Mouse (Mus musculus) mouse embryonic stem cell (cell line): ENCODE measurements at regions not wholly inside any gene's neighbourhood (a gene's known extent, or its start where the extent isn't known, plus 50 kb on each side); places are given as distances from the start of the nearest gene placed in this dataset.
"Not testable (repeated sequence)": the region's sequence is repeated elsewhere in the genome, so short reads cannot be mapped to it uniquely, and the experiment has no call there.

Experiments
- in situ Hi-C, 2 experiments: fragments of 300-500 bp; cut with MboI; formaldehyde crosslinking; loops; 1 replicate in 1 of 2; 3 replicates in 1 of 2; pipeline ENCODE4 v1.14.3; 2019 to 2020; ENCODE audit warnings: low sequenced_read_pairs in 2 of 2, low pct_unique_long_range_greater_than_20kb in 1 of 2, mixed read lengths in 1 of 2; ENCODE audit not compliant: unreplicated experiment in 1 of 2

GRCm38 (mm10) chr8:34305542-34306485, 194.3 kb upstream of the Gm10131 start:
- in situ Hi-C loops, result no loop called here

GRCm38 (mm10) chr8:34303815-34304214, 192.3 kb upstream of the Gm10131 start:
- in situ Hi-C loops, result no loop called here

- in situ Hi-C loops, result no loop called here
Measured at GRCm38 (mm10) chr8:34300331-34300903, 188.9 kb upstream of the Gm10131 start.

- in situ Hi-C loops, result no loop called here
Measured at GRCm38 (mm10) chr8:34294721-34295120, 183.2 kb upstream of the Gm10131 start.

- in situ Hi-C loops, result no loop called here
Measured at GRCm38 (mm10) chr8:34290670-34291069, 179.1 kb upstream of the Gm10131 start.

GRCm38 (mm10) chr8:34287801-34288200, 176.3 kb upstream of the Gm10131 start:
- in situ Hi-C loops, result no loop called here

- in situ Hi-C loops, result no loop called here
Measured at GRCm38 (mm10) chr8:34284576-34284975, 173.0 kb upstream of the Gm10131 start.

GRCm38 (mm10) chr8:34280433-34280832, 168.9 kb upstream of the Gm10131 start:
- in situ Hi-C loops, result no loop called here

- in situ Hi-C loops, result no loop called here
Measured at GRCm38 (mm10) chr8:34275977-34276660, 164.6 kb upstream of the Gm10131 start.

GRCm38 (mm10) chr8:34274796-34275195, 163.3 kb upstream of the Gm10131 start:
- in situ Hi-C loops, result not testable (repeated sequence)

GRCm38 (mm10) chr8:34274171-34274570, 162.6 kb upstream of the Gm10131 start:
- in situ Hi-C loops, result no loop called here

GRCm38 (mm10) chr8:34269848-34270247, 158.3 kb upstream of the Gm10131 start:
- in situ Hi-C loops, result no loop called here

- in situ Hi-C loops, result no loop called here
Measured at GRCm38 (mm10) chr8:34268806-34269520, 157.4 kb upstream of the Gm10131 start.

- in situ Hi-C loops, result no loop called here
Measured at GRCm38 (mm10) chr8:34254978-34255377, 143.4 kb upstream of the Gm10131 start.

GRCm38 (mm10) chr8:34251934-34252333, 140.4 kb upstream of the Gm10131 start:
- in situ Hi-C loops, result no loop called here

- in situ Hi-C loops, result no loop called here
Measured at GRCm38 (mm10) chr8:34239346-34239900, 127.9 kb upstream of the Gm10131 start.

- in situ Hi-C loops, result no loop called here
Measured at GRCm38 (mm10) chr8:34233705-34234104, 122.2 kb upstream of the Gm10131 start.

- in situ Hi-C loops, result no loop called here
Measured at GRCm38 (mm10) chr8:34229477-34229876, 117.9 kb upstream of the Gm10131 start.
